Mouse (Mus musculus) kidney, adult 9 months (tissue): Measurements from ENCODE around the gene Epb41l3.

ENCODE experiments used
- DNase-seq: peaks from one replicate; pipeline ENCODE4 v3.0.0; 2022

The Epb41l3 gene

GRCm38 (mm10) chr17:69075501-69076237 is at the start of gene Epb41l3:
Gene Epb41l3, plus strand, starts transcription at chr17:69075683.
- DNase-seq: peak; percentile 89

- no peak for DNase-seq
Observed at GRCm38 (mm10) chr17:69038760-69039675, 36.5 kb upstream of the Epb41l3 start.

DNA sequence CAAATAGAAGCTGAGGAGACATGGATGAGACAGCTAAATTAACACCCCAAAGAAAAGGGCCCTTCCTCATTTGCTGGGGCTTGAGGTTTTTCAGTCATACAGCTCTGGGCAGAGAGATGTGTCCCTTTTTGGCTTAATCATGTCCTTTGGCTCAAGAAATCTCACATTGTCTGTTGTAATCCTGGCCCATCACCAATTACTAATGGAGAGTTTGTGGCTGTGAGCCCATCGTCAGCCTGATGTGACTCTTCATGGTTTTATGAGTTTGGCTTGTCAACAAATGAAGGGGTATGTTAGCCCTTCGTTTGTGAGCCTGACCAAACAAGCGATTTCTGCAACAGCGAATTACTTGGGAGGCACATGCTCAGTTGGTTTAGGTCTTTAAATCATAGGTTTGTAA is 34.0 kb upstream of the Epb41l3 start:
- DNase-seq: no peak

DNA sequence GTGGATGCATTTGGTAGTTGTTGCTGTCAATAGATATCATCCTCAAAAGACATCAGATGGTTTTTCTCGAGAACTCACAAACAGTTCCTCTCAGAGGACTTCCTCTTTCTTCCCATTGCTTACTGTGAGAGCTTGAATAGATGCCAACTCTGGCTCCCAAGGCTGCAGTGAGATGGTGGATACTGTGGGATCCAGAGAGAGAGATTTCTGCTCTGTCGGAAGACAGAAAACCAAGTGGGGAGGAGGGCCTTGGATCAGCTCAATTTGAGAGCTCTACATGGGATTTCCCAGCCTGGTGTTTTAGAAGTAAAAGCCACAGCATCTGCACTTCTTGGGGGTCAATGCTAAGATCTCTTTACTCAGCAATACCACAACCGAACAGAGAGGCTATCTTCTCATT is 26.7 kb upstream of the Epb41l3 start:
- DNase-seq: no peak

GRCm38 (mm10) chr17:69054029-69054428 is 21.5 kb upstream of the Epb41l3 start:
- no peak for DNase-seq

DNA sequence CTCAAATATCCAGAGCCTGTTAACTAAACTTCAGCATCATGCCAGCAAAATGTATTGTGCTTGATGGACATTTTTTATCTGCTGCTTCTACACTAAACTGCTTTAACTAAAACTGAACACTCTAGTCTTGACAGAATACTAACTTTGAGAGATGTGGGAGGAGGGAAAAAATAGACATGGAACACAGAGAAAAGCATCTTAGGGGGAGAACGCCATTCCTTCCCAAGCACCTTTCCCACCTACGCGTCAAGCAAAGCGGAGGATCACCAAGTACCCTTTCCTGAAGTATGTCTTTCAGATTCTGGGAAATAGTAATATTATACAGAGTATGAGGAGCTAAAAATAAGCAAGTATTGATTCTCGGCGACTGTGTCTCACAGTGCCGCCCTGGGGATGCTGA is 15.7 kb upstream of the Epb41l3 start:
- no peak for DNase-seq

DNA sequence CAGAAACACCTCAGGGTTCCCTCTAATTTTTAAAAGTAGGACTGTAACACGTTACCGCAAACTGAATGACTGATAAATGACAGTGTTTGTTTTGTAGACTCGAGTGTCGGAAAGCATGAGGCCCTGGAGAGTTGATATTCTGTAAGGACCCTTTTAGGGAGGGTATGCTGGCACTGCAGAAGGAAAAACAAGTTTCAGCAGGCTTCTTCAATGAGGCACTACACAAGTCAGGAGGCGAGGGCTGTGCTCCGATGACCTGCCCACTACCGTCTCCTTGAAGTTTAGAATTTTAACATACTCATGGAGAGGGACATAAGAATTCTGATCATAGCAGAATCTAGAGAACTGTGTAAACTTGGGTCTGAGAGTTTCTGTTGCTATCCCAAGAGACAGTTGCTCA is 15.1 kb upstream of the Epb41l3 start:
- DNase-seq: no peak

- no peak for DNase-seq
Observed at GRCm38 (mm10) chr17:69061883-69062745, 13.4 kb upstream of the Epb41l3 start.

GRCm38 (mm10) chr17:69067937-69068739 is 7.3 kb upstream of the Epb41l3 start:
- DNase-seq: peak; percentile 70

GRCm38 (mm10) chr17:69074095-69074494 is 1.4 kb upstream of the Epb41l3 start:
- no peak for DNase-seq

DNA sequence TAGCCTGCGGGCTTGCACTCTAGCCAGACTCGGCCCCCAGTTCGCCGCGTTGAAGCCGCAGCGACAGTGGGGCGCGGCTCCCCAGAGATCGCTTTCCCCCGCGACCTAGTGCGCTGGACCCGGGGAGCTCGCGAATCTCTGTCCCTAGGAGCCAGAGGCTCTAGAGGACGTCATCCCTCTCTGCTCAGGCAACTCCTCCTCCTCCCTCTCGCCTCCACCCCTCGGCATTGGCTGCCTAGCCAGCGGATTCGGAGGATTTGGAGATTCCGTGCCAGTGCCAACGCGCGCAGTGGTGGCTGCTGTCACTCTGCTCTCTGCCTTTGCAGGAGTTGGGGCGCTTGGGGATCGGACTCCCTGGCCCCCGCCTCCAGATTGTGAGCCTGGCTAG is 749 bp downstream of the Epb41l3 start:
- peak; percentile 65 for DNase-seq

DNA sequence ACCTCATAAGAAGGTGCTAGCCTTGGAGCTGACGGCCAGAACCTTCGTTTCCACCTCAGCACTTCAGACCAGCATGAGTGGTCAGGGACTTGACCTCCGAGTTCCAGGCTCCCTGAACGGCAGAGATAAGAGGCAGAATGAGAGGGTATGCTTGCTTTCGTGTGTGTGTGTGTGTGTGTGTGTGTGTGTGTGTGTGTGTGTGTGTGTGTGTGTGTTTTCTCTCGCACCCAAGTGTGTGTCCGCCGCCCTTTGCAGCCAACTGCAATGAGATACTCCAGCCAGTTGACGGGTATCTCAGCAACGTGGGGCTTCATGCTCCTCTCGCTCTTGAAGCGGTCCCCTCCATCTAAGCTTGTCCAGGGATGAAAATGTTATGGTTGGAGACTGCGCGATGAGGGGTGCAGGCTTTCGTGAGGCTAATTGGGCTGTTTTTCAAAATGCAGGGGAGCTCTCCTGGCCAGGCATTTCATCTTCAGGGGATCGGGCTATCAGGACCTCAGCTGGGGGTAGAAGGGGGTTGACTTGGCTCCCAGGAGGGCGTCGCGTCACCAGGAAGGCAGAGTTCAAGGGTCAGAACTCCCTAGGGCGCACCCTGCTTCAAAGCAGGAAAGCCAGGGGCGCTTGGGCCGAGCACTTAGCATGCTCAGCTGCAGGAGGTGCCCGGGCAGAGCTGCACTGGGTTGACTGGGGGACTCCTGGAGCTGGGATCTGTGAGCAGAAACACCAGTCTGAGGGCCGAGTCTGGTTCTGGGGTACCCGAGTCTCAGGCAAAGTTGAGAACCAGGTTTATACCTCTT is 1.5 kb downstream of the Epb41l3 start:
- DNase-seq: peak; percentile 54

DNA sequence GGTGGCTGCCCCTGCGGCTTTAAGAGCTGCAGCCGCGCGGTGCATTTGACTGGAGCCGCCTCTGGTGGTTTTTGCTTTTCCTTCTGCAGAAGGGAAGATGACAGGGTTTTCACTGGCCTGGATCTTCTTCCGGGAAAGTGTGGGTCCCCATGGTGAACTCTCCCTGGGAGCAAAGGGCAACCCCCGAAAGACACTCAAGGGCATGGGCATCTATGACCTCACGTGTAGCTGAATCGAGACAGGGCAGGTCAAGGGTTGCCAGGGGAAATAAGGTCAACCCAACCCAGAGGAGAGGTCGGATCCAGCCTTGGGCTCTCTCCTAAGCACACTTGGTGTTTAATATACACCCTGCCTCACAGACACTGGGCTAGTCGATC is 2.0 kb downstream of the Epb41l3 start:
- peak; percentile 28 for DNase-seq

- no peak for DNase-seq
Observed at GRCm38 (mm10) chr17:69082316-69082715, 6.8 kb downstream of the Epb41l3 start.

GRCm38 (mm10) chr17:69091618-69092017 is 16.1 kb downstream of the Epb41l3 start:
- no peak for DNase-seq

DNA sequence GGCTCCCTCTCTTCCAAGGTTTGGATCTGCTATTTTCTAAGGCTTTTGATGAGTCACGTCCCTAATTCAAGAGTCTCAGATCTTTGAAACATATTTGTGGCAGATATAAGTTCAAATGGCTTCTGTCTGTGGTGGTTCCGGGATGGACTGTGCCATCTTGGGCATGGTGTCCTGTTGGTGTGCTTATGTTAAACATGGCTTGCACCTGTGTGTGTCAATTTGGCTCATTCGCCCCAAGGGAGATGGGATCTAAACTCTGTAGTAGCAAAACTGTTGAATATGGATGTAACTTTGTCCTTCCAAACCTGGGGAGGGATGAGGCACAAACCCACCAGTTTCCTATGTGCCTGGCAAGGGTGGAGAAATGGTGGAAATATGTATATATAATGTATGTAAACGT is 21.6 kb downstream of the Epb41l3 start:
- DNase-seq: no peak

GRCm38 (mm10) chr17:69097955-69098354 is 22.5 kb downstream of the Epb41l3 start:
- DNase-seq: no peak

DNA sequence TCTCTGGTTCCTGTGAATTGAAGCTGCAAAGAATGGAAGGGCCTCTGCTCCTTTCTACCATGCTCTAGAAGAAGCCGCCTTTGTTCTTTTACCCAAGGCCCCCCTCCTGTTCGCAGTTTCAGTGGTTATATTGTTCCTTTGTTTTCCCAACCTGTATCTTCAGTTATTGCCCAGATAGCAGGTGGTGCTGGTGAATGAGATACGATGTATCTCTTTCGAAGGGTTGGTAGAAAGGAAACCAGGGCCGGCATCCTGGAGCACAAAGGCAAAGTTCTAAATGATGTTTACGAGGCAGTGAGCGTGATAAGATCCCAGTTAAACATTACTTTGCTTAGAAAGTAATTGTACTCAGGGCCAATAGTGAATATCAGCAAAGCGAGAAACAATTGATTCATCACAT is 27.8 kb downstream of the Epb41l3 start:
- no peak for DNase-seq

- peak; percentile 54 for DNase-seq
Observed at GRCm38 (mm10) chr17:69105035-69105798, 29.7 kb downstream of the Epb41l3 start.

- DNase-seq: peak; percentile 69
Observed at GRCm38 (mm10) chr17:69105799-69106401, 30.4 kb downstream of the Epb41l3 start.
